Mouse (Mus musculus) kidney, adult 2 months (tissue): ENCODE measurements around the gene Fignl2.

Experiments
- CTCF ChIP-seq: fragments of 200-500 bp; conservative IDR thresholded peaks from 2 replicates; pipeline ENCODE4 v1.5.1; 2011; ENCODE audit warnings: low read depth, mild to moderate bottlenecking, control low read depth, low read length, moderate library complexity, mixed read lengths; ENCODE audit not compliant: insufficient read depth, insufficient read length
- POLR2A ChIP-seq: fragments of 200-500 bp; IDR thresholded peaks from one replicate; pipeline ENCODE4 v1.6.1; 2011; ENCODE audit warnings: low read depth, low read length, control low read depth

GRCm38 (mm10) chr15:101070762-101071161 is 7.6 kb downstream of the Fignl2 start:
- TF ChIP-seq CTCF (no peak), POLR2A (no peak)
